Mouse (Mus musculus) forebrain, embryonic 15.5 days (tissue): ENCODE measurements around the gene Shb. TPM values are rescaled to one million over a fixed set of nuclear protein-coding genes. Genes with fewer than 3 reads are reported as not detected.
A peak's percentile ranks its signal among the peaks of the same experiment; 100 is the strongest.

Source experiments
- ATAC-seq: fragments of 200-750 bp; cut with Nextera tagmentation; replicated peaks from 2 replicates; pipeline ENCODE4 v1.8.0; 2017; ENCODE audit warnings: mild to moderate bottlenecking, moderate TSS enrichment, moderate library complexity
- H3K27ac ChIP-seq: fragments of 300-500 bp; sonication (generic); replicated peaks from 2 replicates; pipeline ENCODE4 v1.5.1; 2015; ENCODE audit warnings: mild to moderate bottlenecking, inconsistent platforms
- H3K27me3 ChIP-seq: fragments of 300-500 bp; sonication (generic); 2 replicates; pipeline ENCODE4 v1.6.1; 2015; ENCODE audit warnings: inconsistent platforms
- H3K36me3 ChIP-seq: fragments of 300-500 bp; sonication (generic); 2 replicates; pipeline ENCODE4 v1.6.1; 2015; ENCODE audit warnings: mild to moderate bottlenecking, inconsistent platforms
- H3K4me1 ChIP-seq: fragments of 300-500 bp; sonication (generic); 2 replicates; pipeline ENCODE4 v1.6.1; 2015; ENCODE audit warnings: inconsistent platforms
- H3K4me2 ChIP-seq: fragments of 300-500 bp; sonication (generic); replicated peaks from 2 replicates; pipeline ENCODE4 v1.6.1; 2015; ENCODE audit warnings: mild to moderate bottlenecking, inconsistent platforms
- H3K4me3 ChIP-seq: fragments of 300-500 bp; sonication (generic); 2 replicates; pipeline ENCODE4 v1.5.1; 2015; ENCODE audit warnings: mild to moderate bottlenecking, inconsistent platforms
- H3K9ac ChIP-seq: fragments of 300-500 bp; sonication (generic); replicated peaks from 2 replicates; pipeline ENCODE4 v1.6.1; 2015; ENCODE audit warnings: mild to moderate bottlenecking, inconsistent platforms
- H3K9me3 ChIP-seq: fragments of 300-500 bp; sonication (generic); 2 replicates; pipeline ENCODE4 v1.6.1; 2016; ENCODE audit warnings: inconsistent platforms
- WGBS: fragments of 180-500 bp; shearing (Covaris S2); methylation state at CpG from one replicate; pipeline ENCODE4 v1.1.7; 2015; ENCODE audit warnings: mixed read lengths; 5-methylcytosine and 5-hydroxymethylcytosine counted together
- polyA plus RNA-seq: library from polyadenylated mRNA; unstranded; fragments of >200 nt; fragmentation: Nextera tagmentation; extraction: Ambion mirVana; gene quantifications from 2 replicates; pipeline ENCODE4 v1.2.1, GENCODE M21; 2015

Shb gene
- polyA plus RNA-seq, 1 experiment from 2014 or later, result 13.1 TPM

DNA sequence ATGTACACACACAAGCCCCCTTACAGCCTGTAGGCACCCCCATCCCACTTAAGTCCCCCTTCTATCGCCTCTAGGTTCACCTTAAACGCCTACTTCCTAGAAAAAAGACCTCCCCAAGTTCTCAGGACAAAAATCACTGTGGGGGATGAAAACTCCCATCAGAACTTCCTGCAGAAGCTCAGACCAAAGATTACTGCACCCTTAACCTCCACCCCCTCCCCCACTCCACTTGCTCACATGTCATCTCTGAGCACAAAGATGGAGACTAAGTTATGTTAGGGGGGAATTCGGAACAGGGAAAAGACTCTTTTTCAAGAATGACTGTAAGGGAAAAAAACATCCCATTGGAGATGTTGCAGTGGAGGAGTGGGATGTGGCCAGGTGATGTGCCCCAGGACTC, 6.7 kb downstream of the Shb start:
- no peaks in the 10 kb centered on the region for H3K36me3 ChIP-seq
- H3K27ac ChIP-seq, result 0 out of 2 replicates have a peak overlapping the region, but pooled peaks have one; percentile 19
- peaks cover 70% of the 10 kb centered on the region for H3K4me1 ChIP-seq
- 91% methylated on average over 3 of the region's 3 CpGs for WGBS
- no peak for ATAC-seq
- no peaks in the 10 kb centered on the region for H3K9me3 ChIP-seq
- no peak overlapping the region for H3K9ac ChIP-seq
- H3K4me3 ChIP-seq, result no peak overlapping the region
- H3K4me2 ChIP-seq, result peak overlapping the region; percentile 75; the same call in 1 of the 2 replicates
- H3K27me3 ChIP-seq, result no peaks in the 10 kb centered on the region

DNA sequence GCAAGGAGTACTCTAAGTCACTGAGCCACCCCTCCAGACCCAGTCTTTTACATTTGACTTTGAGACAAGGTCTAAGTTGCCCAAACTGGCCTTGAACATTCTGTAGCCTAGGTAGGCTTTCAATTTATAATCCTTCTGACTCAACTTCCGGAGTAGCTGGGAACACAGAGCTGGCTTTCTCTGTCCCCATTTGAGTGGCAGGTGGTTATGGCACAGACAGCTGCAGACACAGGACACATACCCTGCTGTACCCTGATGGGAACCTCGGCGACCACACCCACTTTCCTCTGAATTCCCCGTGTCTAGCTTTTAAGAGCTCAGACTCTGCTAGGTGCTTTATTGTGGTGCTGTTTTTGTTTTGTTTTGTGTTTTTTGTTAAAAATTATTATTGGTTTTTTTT, 7.7 kb downstream of the Shb start:
- Histone ChIP-seq H3K4me1 (peaks cover 68% of the 10 kb centered on the region), H3K36me3 (no peaks in the 10 kb centered on the region), H3K27ac (no peak overlapping the region), H3K4me3 (no peak overlapping the region), H3K27me3 (no peaks in the 10 kb centered on the region), H3K9ac (no peak overlapping the region), H3K4me2 (no peak overlapping the region), H3K9me3 (no peaks in the 10 kb centered on the region)
- WGBS, result 85% methylated on average over 4 of the region's 4 CpGs
- ATAC-seq, result no peak

DNA sequence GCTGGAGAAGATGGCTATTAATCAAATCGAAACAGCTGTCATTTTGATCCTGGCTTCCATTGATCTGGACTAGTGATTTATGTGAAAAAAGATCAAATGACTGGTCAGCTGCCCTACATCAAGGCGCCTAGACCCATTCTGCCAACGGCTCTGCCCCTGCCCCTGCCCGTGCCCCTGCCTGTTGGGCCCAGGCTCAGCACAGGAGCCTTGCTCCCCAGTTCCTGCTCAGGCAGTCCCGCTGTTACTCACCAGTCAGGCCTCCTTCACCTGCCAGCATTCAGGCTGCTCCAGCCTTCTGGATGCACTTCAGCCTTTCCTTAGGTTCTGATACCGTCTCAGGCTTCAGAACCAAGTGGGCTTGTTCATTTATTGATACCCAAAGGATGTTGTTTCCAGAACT, 8.9 kb downstream of the Shb start:
- 90% methylated on average over 6 of the region's 6 CpGs for WGBS
- Histone ChIP-seq H3K4me3 (no peak overlapping the region), H3K4me2 (no peak overlapping the region), H3K9ac (no peak overlapping the region), H3K27me3 (no peaks in the 10 kb centered on the region), H3K9me3 (no peaks in the 10 kb centered on the region), H3K27ac (no peak overlapping the region), H3K36me3 (no peaks in the 10 kb centered on the region), H3K4me1 (peaks cover 63% of the 10 kb centered on the region)
- ATAC-seq, result no peak

DNA sequence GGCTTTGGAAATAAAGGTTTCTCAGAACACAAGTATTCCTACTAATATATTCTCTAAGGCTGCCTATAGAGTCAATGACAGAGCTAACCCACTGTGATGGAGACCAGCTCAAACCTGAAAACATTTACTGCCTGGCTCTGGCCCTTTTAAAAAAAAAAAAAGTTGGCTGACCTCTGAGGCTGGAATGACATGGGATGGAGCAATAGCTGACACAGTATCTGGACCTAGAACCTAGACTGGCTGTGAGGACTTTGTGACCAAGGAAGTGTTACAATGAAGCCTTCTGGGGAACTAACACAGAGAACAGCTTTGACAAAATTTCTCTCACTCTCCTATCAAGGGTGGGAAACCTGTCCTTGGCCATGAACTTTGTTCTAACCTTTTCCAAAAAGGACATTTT, 9.3 kb downstream of the Shb start:
- Histone ChIP-seq H3K9ac (no peak overlapping the region), H3K4me2 (no peak overlapping the region), H3K36me3 (no peaks in the 10 kb centered on the region), H3K9me3 (no peaks in the 10 kb centered on the region), H3K4me3 (no peak overlapping the region), H3K27ac (no peak overlapping the region), H3K27me3 (no peaks in the 10 kb centered on the region), H3K4me1 (peaks cover 63% of the 10 kb centered on the region)
- no peak for ATAC-seq

DNA sequence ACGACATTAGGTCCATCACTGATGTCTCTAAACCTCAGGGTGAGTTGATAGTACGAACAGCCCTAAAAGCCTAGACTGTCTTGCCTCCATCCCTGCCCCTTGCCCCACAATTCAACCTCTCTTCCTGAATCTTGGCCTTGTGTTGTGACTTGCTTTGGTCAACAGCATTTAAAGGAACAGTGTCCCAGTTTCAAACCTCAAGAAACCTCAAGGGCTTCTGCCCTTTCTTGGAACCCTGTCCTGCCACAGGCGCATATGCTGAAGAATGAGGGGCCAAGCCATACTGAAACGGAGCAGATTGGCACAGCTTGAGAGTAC, 9.7 kb downstream of the Shb start:
- Histone ChIP-seq H3K27me3 (no peaks in the 10 kb centered on the region), H3K27ac (no peak overlapping the region), H3K4me2 (no peak overlapping the region), H3K9ac (no peak overlapping the region), H3K9me3 (no peaks in the 10 kb centered on the region), H3K4me1 (peaks cover 61% of the 10 kb centered on the region), H3K36me3 (no peaks in the 10 kb centered on the region), H3K4me3 (no peak overlapping the region)
- no peak for ATAC-seq
- WGBS, result 74% methylated on average over 4 of the region's 4 CpGs

DNA sequence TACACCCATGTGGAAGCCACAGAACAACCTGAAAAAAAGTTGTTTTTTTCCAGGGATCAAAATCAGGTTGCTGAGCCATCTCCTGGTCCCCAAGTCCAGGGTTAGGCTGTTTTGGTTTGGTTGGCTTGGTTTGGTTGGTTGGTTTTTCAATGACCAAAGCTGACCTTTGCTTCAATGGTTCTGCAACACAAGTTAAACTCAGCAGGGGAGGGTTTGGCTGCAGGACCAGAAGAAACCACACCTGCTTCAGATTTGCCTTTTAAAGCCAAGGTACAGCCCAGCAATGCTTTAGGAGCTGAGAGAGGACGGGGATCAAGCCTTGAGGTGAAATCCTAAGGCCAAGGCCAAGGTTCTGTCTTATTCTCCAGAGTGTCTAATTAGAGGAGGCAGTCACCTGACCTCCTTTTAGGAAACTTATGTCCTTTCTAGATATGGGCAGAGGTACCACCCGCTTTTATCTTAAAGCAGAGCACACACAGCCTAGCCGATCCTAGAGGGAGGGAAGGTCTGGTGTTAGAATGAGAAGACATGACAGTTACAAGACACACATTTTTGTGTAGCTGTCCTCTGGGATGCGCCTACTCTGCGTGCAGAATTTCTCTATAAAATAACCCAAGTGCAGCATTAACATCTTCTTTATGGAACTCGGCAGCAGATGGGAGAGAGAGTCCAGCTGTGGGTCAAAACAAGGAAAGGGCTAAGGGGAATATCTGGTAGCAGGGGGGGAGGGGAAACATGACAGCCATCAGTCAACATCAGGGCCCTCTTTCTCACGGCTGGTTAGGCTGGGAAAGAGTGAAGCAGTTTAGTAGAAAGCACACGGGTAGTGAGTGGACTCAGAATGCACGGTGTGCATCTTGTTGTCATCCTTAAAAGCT, 10.3 kb downstream of the Shb start:
- Histone ChIP-seq H3K27ac (no peak overlapping the region), H3K9ac (no peak overlapping the region), H3K4me1 (peaks cover 61% of the 10 kb centered on the region), H3K27me3 (no peaks in the 10 kb centered on the region), H3K4me3 (no peak overlapping the region), H3K4me2 (no peak overlapping the region), H3K9me3 (no peaks in the 10 kb centered on the region), H3K36me3 (no peaks in the 10 kb centered on the region)
- 63% methylated on average over 9 of the region's 9 CpGs for WGBS
- ATAC-seq, result no peak

DNA sequence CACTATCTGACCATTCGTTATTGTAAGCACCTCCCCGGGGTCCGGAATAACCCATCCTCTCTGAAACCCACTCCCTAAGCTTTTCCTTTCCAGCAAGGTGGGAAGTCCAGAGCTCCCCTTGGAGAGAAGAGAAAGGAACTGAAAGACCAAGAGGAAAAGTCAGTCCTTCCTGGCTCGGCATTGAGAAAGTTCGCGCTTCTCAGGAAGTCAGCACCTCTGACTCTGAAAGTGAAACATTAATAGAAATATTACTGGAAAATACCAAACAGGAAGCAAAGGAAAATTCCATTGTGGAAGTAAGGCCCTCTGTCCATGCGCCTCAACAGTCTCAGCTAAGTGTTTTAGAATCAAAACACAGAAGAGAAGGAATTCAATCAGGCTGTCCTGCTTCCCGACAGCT, 11.9 kb downstream of the Shb start:
- Histone ChIP-seq H3K27me3 (no peaks in the 10 kb centered on the region), H3K4me2 (no peak overlapping the region), H3K4me1 (peaks cover 60% of the 10 kb centered on the region), H3K4me3 (no peak overlapping the region), H3K36me3 (no peaks in the 10 kb centered on the region), H3K9me3 (no peaks in the 10 kb centered on the region), H3K9ac (no peak overlapping the region), H3K27ac (no peak overlapping the region)
- no peak for ATAC-seq
- WGBS, result 86% methylated on average over 8 of the region's 8 CpGs

DNA sequence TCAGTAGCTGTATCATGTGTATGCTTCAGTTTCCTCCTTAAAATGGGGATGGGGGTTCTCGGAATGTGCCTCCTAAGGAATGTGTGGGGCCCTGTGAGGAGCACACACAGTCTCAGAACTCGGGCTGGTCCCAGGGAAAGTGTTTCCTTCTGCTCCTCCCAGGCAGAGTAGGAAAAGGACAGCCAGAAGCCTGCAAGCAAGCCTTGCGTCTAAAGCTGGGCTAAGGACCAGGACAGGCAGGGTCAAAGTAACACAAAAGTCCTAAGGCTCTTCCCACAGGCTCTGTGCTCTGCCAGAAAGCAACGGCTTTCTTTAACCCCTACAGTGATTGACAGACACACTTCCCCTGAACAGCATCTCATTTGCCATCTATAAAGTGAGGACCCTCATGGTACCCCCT, 14.9 kb downstream of the Shb start:
- H3K27me3 ChIP-seq, result no peaks in the 10 kb centered on the region
- peaks cover 69% of the 10 kb centered on the region for H3K4me1 ChIP-seq
- no peak overlapping the region for H3K4me2 ChIP-seq
- no peaks in the 10 kb centered on the region for H3K36me3 ChIP-seq
- H3K9ac ChIP-seq, result no peak overlapping the region
- H3K27ac ChIP-seq, result no peak overlapping the region
- ATAC-seq, result no peak
- WGBS, result 55% methylated on average over 4 of the region's 4 CpGs
- no peaks in the 10 kb centered on the region for H3K9me3 ChIP-seq
- H3K4me3 ChIP-seq, result no peak overlapping the region

DNA sequence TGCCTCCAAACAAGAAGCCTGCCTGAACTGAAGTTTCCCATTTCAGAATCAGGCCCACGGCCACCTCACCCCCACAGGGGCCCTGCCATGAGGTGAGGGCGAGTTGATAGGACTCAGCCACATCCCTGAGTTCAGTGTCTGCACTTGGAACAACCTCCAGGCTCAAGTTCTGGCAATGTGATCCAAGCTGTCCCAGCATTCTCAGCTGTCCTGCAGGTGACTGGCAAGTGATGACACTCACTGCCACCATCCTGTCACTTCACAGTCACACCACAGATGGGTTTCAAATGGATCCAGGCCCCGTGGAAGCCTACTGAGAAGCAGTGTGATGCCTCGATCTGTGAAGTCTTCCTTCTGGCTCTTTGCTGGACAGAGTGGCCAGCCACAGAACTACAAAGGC, 16.4 kb downstream of the Shb start:
- Histone ChIP-seq H3K9me3 (no peaks in the 10 kb centered on the region), H3K27ac (no peak overlapping the region), H3K27me3 (no peaks in the 10 kb centered on the region), H3K4me2 (no peak overlapping the region), H3K36me3 (no peaks in the 10 kb centered on the region), H3K4me1 (peaks cover 60% of the 10 kb centered on the region), H3K9ac (no peak overlapping the region), H3K4me3 (no peak overlapping the region)
- ATAC-seq, result no peak
- 53% methylated on average over 4 of the region's 4 CpGs for WGBS

DNA sequence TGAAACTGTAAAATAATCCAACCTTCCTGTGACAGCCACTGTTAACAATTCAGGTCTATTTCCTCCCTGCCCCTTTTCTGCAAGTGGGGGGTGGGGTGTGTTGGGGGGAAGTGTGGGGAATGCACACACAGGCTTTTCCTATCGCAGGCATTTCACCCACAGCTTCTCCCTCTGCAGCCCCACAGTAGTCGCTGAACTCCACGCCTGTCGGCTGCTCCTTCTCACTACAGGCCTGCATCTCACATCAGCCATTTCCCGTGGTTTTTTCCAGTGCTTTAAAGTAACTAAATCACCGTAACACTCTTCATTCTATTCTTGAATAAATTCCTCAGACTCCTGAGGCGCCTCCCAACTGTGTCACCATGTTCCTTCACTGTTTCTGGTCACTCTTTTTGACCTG, 17.9 kb downstream of the Shb start:
- Histone ChIP-seq H3K36me3 (no peaks in the 10 kb centered on the region), H3K27me3 (no peaks in the 10 kb centered on the region), H3K9me3 (no peaks in the 10 kb centered on the region), H3K4me1 (peaks cover 69% of the 10 kb centered on the region), H3K27ac (peak overlapping the region; percentile 32), H3K4me2 (no peak overlapping the region), H3K4me3 (no peak overlapping the region), H3K9ac (no peak overlapping the region)
- peak; percentile 60; the same call in 1 of the 2 replicates for ATAC-seq
- 20% methylated on average over 7 of the region's 7 CpGs for WGBS

DNA sequence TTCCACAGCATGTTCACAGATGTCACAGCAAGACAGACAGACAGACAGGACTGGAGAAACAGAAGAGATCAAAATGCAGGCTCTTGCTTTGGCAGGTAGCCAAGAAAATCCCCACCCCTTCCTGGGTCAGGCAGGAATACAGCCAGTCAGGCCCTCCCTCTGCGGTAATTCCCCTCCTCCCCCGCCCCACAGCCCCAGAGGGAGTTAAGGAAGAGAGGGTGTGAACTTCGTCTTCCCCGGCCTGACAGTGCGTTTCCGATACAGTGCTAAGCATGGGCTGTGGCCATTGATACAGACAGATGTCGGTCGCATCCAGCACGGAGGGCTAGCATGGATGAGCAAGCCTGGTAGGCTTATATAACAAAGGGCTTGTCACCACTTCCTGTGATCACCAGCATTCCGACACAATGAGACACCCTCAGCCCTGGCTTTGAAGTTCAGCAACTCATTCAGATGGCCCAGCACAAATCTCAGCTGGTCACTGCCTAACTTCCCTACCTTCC, 18.4 kb downstream of the Shb start:
- H3K4me1 ChIP-seq, result peaks cover 72% of the 10 kb centered on the region

DNA sequence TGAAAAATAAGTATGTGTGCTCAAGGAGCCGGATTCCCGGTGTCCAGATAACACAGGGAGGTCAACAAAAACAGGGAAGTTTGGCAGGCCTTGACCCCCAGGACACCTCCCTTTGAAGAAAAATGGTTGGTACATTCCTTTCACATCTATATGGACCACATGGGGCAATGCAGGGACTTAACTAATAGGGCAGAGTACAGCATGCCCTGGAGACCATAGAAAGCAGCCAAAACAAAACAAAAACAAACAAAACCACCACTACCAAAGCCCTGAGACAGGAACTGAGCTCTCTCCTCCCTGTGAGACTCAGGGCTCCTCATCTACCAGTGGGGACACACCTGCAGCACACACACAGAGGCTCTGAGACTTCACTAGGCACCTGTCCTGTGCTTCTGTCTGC, 18.9 kb downstream of the Shb start:
- 74% methylated on average over 2 of the region's 2 CpGs for WGBS
- no peak overlapping the region for H3K4me2 ChIP-seq

More for the DNA sequence above, 18.4 kb downstream of the Shb start:
- H3K9me3 ChIP-seq, result no peaks in the 10 kb centered on the region
- H3K27me3 ChIP-seq, result no peaks in the 10 kb centered on the region
- peak overlapping the region; percentile 32 for H3K27ac ChIP-seq
- peak; percentile 56 for ATAC-seq
- no peak overlapping the region for H3K4me3 ChIP-seq
- H3K9ac ChIP-seq, result peak overlapping the region; percentile 17; the same call in 1 of the 2 replicates
- peak overlapping the region; percentile 26 for H3K4me2 ChIP-seq
- no peaks in the 10 kb centered on the region for H3K36me3 ChIP-seq
- 2% methylated on average over 10 of the region's 10 CpGs for WGBS

DNA sequence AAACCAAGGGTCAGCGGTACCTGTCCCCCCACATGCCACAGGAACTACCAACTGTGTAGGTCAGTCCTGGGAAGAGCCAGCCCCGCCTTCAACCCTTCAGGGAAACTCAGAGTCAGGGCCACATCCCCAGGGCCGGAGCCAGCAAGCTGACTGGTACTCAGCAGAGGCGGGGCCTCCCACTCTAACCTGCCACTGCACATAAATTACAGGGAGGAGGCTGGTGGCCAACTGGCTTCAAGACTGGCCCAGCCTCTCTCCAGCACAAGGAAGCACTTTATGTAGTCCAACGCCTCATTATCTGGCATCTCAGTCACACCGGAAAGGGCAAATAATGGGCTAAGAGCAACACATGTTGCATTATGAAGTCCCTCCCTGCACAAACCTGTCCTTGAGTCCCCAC, 22.1 kb downstream of the Shb start:
- no peak overlapping the region for H3K27ac ChIP-seq
- 41% methylated on average over 6 of the region's 6 CpGs for WGBS
- H3K9me3 ChIP-seq, result no peaks in the 10 kb centered on the region
- no peak overlapping the region for H3K9ac ChIP-seq
- peaks cover 65% of the 10 kb centered on the region for H3K4me1 ChIP-seq
- no peak for ATAC-seq
- no peak overlapping the region for H3K4me2 ChIP-seq
- no peak overlapping the region for H3K4me3 ChIP-seq
- H3K27me3 ChIP-seq, result no peaks in the 10 kb centered on the region
- no peaks in the 10 kb centered on the region for H3K36me3 ChIP-seq

More for the DNA sequence above, 18.9 kb downstream of the Shb start:
- Histone ChIP-seq H3K4me3 (no peak overlapping the region), H3K4me1 (peaks cover 74% of the 10 kb centered on the region), H3K36me3 (no peaks in the 10 kb centered on the region), H3K27me3 (no peaks in the 10 kb centered on the region), H3K27ac (peak overlapping the region; percentile 32), H3K9me3 (no peaks in the 10 kb centered on the region), H3K9ac (peak overlapping the region; percentile 17; the same call in 1 of the 2 replicates)
- no peak for ATAC-seq
